Mouse (Mus musculus): ENCODE data around the gene Cwc22.

The Cwc22 gene

DNA sequence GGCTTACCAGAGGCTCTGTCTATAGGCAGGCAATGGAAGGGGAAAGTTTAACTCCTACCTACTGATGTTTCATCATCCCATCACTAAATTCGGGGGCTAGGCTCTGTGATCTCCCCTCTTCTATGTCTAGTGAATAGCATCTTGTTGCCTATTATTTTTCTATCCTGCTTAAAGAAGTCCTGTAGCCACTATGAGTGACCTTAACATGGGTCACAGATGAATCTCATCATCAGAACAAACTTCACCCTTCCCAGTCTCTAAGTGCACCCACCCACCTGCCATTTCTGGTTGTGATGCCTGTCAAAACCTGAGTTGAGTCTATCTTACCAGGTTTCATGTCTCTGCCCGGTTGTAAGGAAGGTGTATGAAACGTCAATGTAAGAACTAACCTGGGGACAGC lies 14.5 kb upstream of the Cwc22 start:
- Histone ChIP-seq H3K4me1 (replicated peaks; ENCODE audit: low read depth, low read length) (no peaks in the 10 kb centered on the region), H3K9me3 (ENCODE audit: low read length) (no peaks in the 10 kb centered on the region; the same call in 1 of the 2 replicates), H3K27me3 (ENCODE audit: insufficient read depth, low read length) (no peaks in the 10 kb centered on the region), H3K36me3 (ENCODE audit: insufficient read depth, low read length) (no peaks in the 10 kb centered on the region), H3K4me3 (replicated peaks; ENCODE audit: low read length) (no peak overlapping the region)
- TF ChIP-seq CTCF (conservative IDR thresholded peaks at IDR 0.05; ENCODE audit: low read length) (no peak), NANOG (IDR thresholded peaks at IDR 0.05; ENCODE audit: borderline replicate concordance, low read length) (no peak), POU5F1 (IDR thresholded peaks at IDR 0.05; ENCODE audit: borderline replicate concordance, low read length) (no peak)

DNA sequence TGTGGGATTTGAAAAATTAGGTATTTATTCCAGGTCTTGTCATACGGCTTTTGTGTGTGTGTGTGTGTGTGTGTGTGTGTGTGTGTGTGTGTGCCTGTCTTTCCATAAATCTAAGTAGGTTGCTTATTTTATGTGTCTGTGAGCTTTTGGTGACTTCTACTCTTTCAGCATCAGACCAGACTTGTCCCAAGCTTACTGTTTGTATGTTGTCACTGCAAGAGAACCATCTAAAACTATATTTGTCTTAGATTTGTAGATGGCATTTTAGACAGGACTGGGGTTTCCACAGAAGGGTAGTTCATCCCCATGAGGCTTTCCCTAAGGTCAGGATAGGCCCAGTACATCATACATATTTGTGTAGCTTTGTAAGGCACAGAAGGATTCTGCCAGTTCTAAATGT lies 13.2 kb upstream of the Cwc22 start:
- TF ChIP-seq POU5F1 (IDR thresholded peaks at IDR 0.05; ENCODE audit: borderline replicate concordance, low read length) = no peak
- TF ChIP-seq CTCF (conservative IDR thresholded peaks at IDR 0.05; ENCODE audit: low read length) = no peak
- TF ChIP-seq NANOG (IDR thresholded peaks at IDR 0.05; ENCODE audit: borderline replicate concordance, low read length) = no peak
- H3K9me3 ChIP-seq (ENCODE audit: low read length) = no peaks in the 10 kb centered on the region; the same call in 1 of the 2 replicates
- no peaks in the 10 kb centered on the region for H3K4me1 ChIP-seq (replicated peaks; ENCODE audit: low read depth, low read length)
- H3K36me3 ChIP-seq (ENCODE audit: insufficient read depth, low read length) = no peaks in the 10 kb centered on the region
- H3K27me3 ChIP-seq (ENCODE audit: insufficient read depth, low read length) = no peaks in the 10 kb centered on the region
- H3K4me3 ChIP-seq (replicated peaks; ENCODE audit: low read length) = no peak overlapping the region

DNA sequence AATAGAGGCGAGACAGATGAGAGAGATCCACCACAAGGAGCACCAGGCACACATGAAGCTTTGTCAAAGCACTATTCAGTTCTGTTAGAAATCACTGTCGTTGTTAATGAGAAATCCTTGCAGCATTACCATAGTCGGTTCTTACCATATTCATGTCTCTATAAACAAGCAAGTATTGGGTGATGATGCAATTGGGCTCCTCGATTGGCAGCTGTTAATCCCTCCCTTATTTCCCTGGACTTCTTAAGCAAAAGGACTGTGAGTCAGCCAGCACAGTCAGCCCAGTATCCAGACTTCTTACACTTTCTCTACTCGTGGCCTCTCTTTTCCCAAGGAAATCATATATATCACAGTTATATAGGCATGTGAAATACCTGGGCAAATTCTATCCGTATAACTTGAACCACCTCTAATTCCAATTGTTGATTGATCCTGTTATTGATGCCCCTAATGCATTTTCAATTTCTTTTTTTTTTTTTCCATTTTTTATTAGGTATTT lies 5.3 kb upstream of the Cwc22 start:
- Histone ChIP-seq H3K9me3 (ENCODE audit: low read length) (peaks cover 5% of the 10 kb centered on the region), H3K27me3 (ENCODE audit: insufficient read depth, low read length) (no peaks in the 10 kb centered on the region), H3K36me3 (ENCODE audit: insufficient read depth, low read length) (no peaks in the 10 kb centered on the region), H3K4me3 (replicated peaks; ENCODE audit: low read length) (no peak overlapping the region), H3K4me1 (replicated peaks; ENCODE audit: low read depth, low read length) (no peaks in the 10 kb centered on the region)
- TF ChIP-seq NANOG (IDR thresholded peaks at IDR 0.05; ENCODE audit: borderline replicate concordance, low read length) (no peak), CTCF (conservative IDR thresholded peaks at IDR 0.05; ENCODE audit: low read length) (no peak), POU5F1 (IDR thresholded peaks at IDR 0.05; ENCODE audit: borderline replicate concordance, low read length) (no peak)

DNA sequence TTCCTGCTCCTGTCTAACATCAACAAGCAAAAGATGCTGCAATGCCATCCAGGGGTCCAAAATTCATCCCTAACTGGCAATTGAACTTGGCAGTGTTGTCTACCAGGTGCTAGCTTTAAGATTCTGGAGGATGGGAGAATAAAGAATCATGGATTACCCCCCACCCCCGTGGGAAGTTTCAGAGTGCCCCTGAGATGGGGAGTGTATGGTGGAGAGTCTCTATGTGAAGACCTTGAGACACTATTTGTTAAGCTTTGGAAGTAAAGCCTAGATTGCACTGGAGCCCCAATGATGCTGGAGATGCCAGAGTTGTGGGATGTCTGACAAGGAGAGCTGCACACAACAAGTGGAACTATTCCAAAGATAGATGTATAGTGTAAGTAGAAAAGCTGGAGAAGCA lies 3.9 kb upstream of the Cwc22 start:
- no peak overlapping the region for H3K4me3 ChIP-seq (replicated peaks; ENCODE audit: low read length)
- TF ChIP-seq CTCF (conservative IDR thresholded peaks at IDR 0.05; ENCODE audit: low read length) (no peak), POU5F1 (IDR thresholded peaks at IDR 0.05; ENCODE audit: borderline replicate concordance, low read length) (no peak), NANOG (IDR thresholded peaks at IDR 0.05; ENCODE audit: borderline replicate concordance, low read length) (no peak)
- H3K9me3 ChIP-seq (ENCODE audit: low read length) = peaks cover 5% of the 10 kb centered on the region
- peaks cover 3% of the 10 kb centered on the region for H3K4me1 ChIP-seq (replicated peaks; ENCODE audit: low read depth, low read length)
- no peaks in the 10 kb centered on the region for H3K36me3 ChIP-seq (ENCODE audit: insufficient read depth, low read length)
- H3K27me3 ChIP-seq (ENCODE audit: insufficient read depth, low read length) = no peaks in the 10 kb centered on the region

DNA sequence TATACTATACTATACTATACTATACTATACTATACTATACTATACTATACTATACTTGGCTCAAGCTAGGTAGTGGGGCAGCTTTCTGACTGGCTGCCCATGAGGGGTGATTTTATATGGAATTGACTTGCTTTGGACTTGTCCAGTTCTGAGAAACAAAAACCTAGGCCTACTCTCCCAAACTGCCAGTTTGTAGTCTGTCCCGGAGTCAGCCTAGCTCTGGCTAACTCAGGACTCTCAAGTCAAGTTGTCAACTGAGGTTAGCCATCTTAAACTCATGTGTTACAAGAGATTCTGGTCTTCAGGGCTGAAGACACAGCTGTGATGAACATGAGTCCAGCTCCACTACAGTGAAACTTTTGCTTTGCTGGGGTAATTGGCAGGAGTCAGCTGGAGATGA lies 3.3 kb upstream of the Cwc22 start:
- TF ChIP-seq NANOG (IDR thresholded peaks at IDR 0.05; ENCODE audit: borderline replicate concordance, low read length) = no peak
- no peak for TF ChIP-seq CTCF (conservative IDR thresholded peaks at IDR 0.05; ENCODE audit: low read length)
- TF ChIP-seq POU5F1 (IDR thresholded peaks at IDR 0.05; ENCODE audit: borderline replicate concordance, low read length) = no peak
- no peak overlapping the region for H3K4me3 ChIP-seq (replicated peaks; ENCODE audit: low read length)
- peaks cover 5% of the 10 kb centered on the region for H3K9me3 ChIP-seq (ENCODE audit: low read length)
- H3K27me3 ChIP-seq (ENCODE audit: insufficient read depth, low read length) = no peaks in the 10 kb centered on the region
- H3K4me1 ChIP-seq (replicated peaks; ENCODE audit: low read depth, low read length) = peaks cover 9% of the 10 kb centered on the region
- H3K36me3 ChIP-seq (ENCODE audit: insufficient read depth, low read length) = no peaks in the 10 kb centered on the region

DNA sequence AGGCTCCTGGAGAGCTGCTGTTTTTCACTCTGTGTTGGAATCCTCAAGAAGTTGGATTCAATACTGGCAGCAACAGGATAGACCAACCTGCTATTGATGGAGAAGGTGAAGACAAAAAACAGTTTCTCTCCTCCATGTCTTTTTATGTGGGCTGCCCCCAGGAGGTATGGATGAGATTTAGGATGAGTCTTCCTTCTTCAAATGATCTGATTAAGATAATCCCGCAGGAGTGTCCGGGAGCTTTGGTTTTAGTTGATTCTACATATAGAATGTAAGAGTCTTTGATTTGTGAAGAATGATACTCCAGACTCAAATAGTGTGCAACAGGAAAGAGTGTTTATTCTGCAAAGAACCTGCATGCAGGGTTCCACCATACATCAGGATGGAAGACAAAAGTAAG lies 2.7 kb upstream of the Cwc22 start:
- no peak overlapping the region for H3K4me3 ChIP-seq (replicated peaks; ENCODE audit: low read length)
- H3K27me3 ChIP-seq (ENCODE audit: insufficient read depth, low read length) = no peaks in the 10 kb centered on the region
- H3K36me3 ChIP-seq (ENCODE audit: insufficient read depth, low read length) = peaks cover 4% of the 10 kb centered on the region; the same call in 1 of the 2 replicates
- TF ChIP-seq CTCF (conservative IDR thresholded peaks at IDR 0.05; ENCODE audit: low read length) (no peak), NANOG (IDR thresholded peaks at IDR 0.05; ENCODE audit: borderline replicate concordance, low read length) (no peak), POU5F1 (IDR thresholded peaks at IDR 0.05; ENCODE audit: borderline replicate concordance, low read length) (no peak)
- H3K9me3 ChIP-seq (ENCODE audit: low read length) = peaks cover 5% of the 10 kb centered on the region
- H3K4me1 ChIP-seq (replicated peaks; ENCODE audit: low read depth, low read length) = peaks cover 15% of the 10 kb centered on the region

DNA sequence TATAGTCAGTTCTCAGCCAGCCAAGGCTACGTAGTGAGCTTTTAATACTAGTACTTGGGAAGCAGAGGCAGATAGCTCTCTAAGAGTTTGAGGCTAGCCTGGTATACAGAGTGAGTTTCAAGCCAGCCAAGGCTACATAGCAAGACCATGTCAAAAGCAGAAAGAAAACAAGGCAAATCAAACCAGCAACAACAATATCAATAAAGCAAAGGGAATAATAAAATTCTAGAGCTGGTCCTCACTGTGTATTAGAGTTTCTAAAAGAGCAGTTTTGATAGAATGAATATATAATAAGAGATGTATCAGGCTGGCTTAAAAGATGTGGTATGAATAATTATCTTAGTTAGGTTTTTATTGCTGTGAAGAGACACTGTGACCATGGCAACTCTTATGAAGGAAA lies 2.0 kb upstream of the Cwc22 start:
- Histone ChIP-seq H3K27me3 (ENCODE audit: insufficient read depth, low read length) (no peaks in the 10 kb centered on the region), H3K4me3 (replicated peaks; ENCODE audit: low read length) (no peak overlapping the region), H3K36me3 (ENCODE audit: insufficient read depth, low read length) (peaks cover 8% of the 10 kb centered on the region; the same call in 1 of the 2 replicates), H3K9me3 (ENCODE audit: low read length) (peaks cover 5% of the 10 kb centered on the region), H3K4me1 (replicated peaks; ENCODE audit: low read depth, low read length) (peaks cover 15% of the 10 kb centered on the region)
- no peak for TF ChIP-seq CTCF (conservative IDR thresholded peaks at IDR 0.05; ENCODE audit: low read length)
- TF ChIP-seq POU5F1 (IDR thresholded peaks at IDR 0.05; ENCODE audit: borderline replicate concordance, low read length) = no peak
- no peak for TF ChIP-seq NANOG (IDR thresholded peaks at IDR 0.05; ENCODE audit: borderline replicate concordance, low read length)

DNA sequence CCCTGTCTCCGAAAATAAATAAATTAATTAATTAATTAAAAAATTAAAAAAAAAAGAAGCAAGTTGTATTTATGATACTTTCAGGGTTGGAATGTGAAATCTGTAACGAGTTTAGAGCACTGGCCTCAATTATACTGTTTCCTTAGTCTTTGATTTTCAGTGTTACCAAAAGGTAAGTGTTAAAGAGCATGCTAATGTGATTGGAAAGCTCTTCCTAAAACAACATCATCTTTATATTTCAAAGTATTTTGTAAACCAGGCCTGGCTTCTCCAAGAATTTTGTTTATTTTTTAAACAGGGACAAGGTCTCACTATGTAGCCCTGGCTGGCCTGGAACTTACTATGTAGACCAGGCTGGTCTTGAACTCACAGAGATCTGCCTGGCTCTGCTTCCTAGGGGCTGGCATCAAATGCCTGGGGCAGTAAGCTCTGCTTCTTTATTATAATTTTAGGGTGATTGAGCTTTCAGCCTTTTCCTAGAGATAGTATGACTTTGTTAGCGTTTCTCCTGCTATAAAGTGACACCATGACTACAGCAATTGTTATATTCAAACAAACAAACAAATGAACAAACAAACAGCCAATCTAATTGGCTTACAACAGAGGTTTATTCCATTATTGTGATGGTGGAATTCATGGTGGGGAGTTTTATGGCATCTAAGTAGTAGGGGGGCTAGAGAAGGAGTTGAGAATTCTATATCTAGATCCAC lies 1.1 kb upstream of the Cwc22 start:
- no peak for TF ChIP-seq POU5F1 (IDR thresholded peaks at IDR 0.05; ENCODE audit: borderline replicate concordance, low read length)
- TF ChIP-seq CTCF (conservative IDR thresholded peaks at IDR 0.05; ENCODE audit: low read length) = no peak
- no peak for TF ChIP-seq NANOG (IDR thresholded peaks at IDR 0.05; ENCODE audit: borderline replicate concordance, low read length)
- Histone ChIP-seq H3K4me3 (replicated peaks; ENCODE audit: low read length) (no peak overlapping the region), H3K4me1 (replicated peaks; ENCODE audit: low read depth, low read length) (peaks cover 15% of the 10 kb centered on the region), H3K27me3 (ENCODE audit: insufficient read depth, low read length) (no peaks in the 10 kb centered on the region), H3K9me3 (ENCODE audit: low read length) (peaks cover 5% of the 10 kb centered on the region), H3K36me3 (ENCODE audit: insufficient read depth, low read length) (peaks cover 13% of the 10 kb centered on the region)
